Mouse (Mus musculus): ENCODE results near the gene Ces5a.
"Not testable (repeated sequence)": the region's sequence is repeated elsewhere in the genome, so short reads cannot be mapped to it uniquely, and the experiment has no call there.

Gene Ces5a

GRCm38 (mm10) chr8:93535730-93536129 lies at the start of gene Ces5a:
Gene Ces5a, minus strand, starts transcription at chr8:93535830.
- no peak for DNase-seq (ENCODE audit: low spot score)

GRCm38 (mm10) chr8:93572841-93573240 lies 37.2 kb upstream of the Ces5a start:
- DNase-seq (ENCODE audit: low spot score): no peak

- no peak for DNase-seq (ENCODE audit: low spot score)
These were observed 36.5 kb upstream of the Ces5a start for GRCm38 (mm10) chr8:93572095-93572501.

- DNase-seq (ENCODE audit: low spot score): no peak
These were observed 35.8 kb upstream of the Ces5a start for GRCm38 (mm10) chr8:93571369-93571985.

- no peak for DNase-seq (ENCODE audit: low spot score)
These were observed 34.5 kb upstream of the Ces5a start for GRCm38 (mm10) chr8:93570186-93570530.

GRCm38 (mm10) chr8:93569311-93570185 lies 33.9 kb upstream of the Ces5a start:
- DNase-seq (ENCODE audit: low spot score): no peak

GRCm38 (mm10) chr8:93568666-93569065 lies 33.0 kb upstream of the Ces5a start:
- DNase-seq (ENCODE audit: low spot score): no peak

GRCm38 (mm10) chr8:93567086-93567485 lies 31.5 kb upstream of the Ces5a start:
- DNase-seq (ENCODE audit: low spot score): no peak

- DNase-seq (ENCODE audit: low spot score): no peak
These were observed 29.0 kb upstream of the Ces5a start for GRCm38 (mm10) chr8:93564634-93565033.

- no peak for DNase-seq (ENCODE audit: low spot score)
These were observed 27.9 kb upstream of the Ces5a start for GRCm38 (mm10) chr8:93563551-93563950.

GRCm38 (mm10) chr8:93562557-93563210 lies 27.1 kb upstream of the Ces5a start:
- DNase-seq (ENCODE audit: low spot score): no peak

GRCm38 (mm10) chr8:93561271-93561670 lies 25.6 kb upstream of the Ces5a start:
- DNase-seq (ENCODE audit: low spot score): no peak

GRCm38 (mm10) chr8:93559696-93560095 lies 24.1 kb upstream of the Ces5a start:
- no peak for DNase-seq (ENCODE audit: low spot score)

GRCm38 (mm10) chr8:93502634-93503033 lies 33.0 kb downstream of the Ces5a start:
- DNase-seq (ENCODE audit: low spot score): no peak

GRCm38 (mm10) chr8:93499437-93499836 lies 36.2 kb downstream of the Ces5a start:
- DNase-seq (ENCODE audit: low spot score): no peak

GRCm38 (mm10) chr8:93495330-93495729 lies 40.3 kb downstream of the Ces5a start:
- peak; percentile 19 for DNase-seq (ENCODE audit: low spot score)

GRCm38 (mm10) chr8:93488743-93489142 lies 46.9 kb downstream of the Ces5a start:
- no peak for DNase-seq (ENCODE audit: low spot score)

GRCm38 (mm10) chr8:93478211-93478610 lies 57.4 kb downstream of the Ces5a start:
- DNase-seq (ENCODE audit: low spot score): no peak

- DNase-seq (ENCODE audit: low spot score): not testable (repeated sequence)
These were observed 65.9 kb downstream of the Ces5a start for GRCm38 (mm10) chr8:93469733-93470132.

- no peak for DNase-seq (ENCODE audit: low spot score)
These were observed 81.3 kb downstream of the Ces5a start for GRCm38 (mm10) chr8:93454258-93454877.

Measured in urinary bladder, postnatal 25 days (tissue).